Mouse (Mus musculus) liver, adult 2 months (tissue): ENCODE data around the gene Kpna4. TPM values are rescaled to one million over a fixed set of nuclear protein-coding genes. Genes with fewer than 3 reads are reported as not detected.

Experiments
- DNase-seq: peaks from one replicate; pipeline ENCODE4 v3.0.0-alpha.2; 2011; ENCODE audit warnings: low read depth, low spot score; ENCODE audit errors: extremely low read depth
- H3K27ac ChIP-seq: fragments of 200-500 bp; replicated peaks from 2 replicates; pipeline ENCODE4 v1.5.1; 2012; ENCODE audit warnings: low read depth, mild to moderate bottlenecking, control low read depth, inconsistent platforms, low read length; ENCODE audit not compliant: insufficient read depth
- H3K27me3 ChIP-seq: fragments of 200-500 bp; 2 replicates; pipeline ENCODE4 v1.6.1; 2012; ENCODE audit warnings: mild to moderate bottlenecking, moderate library complexity, low read length, inconsistent platforms; ENCODE audit not compliant: control insufficient read depth, insufficient read depth
- H3K36me3 ChIP-seq: fragments of 200-500 bp; 2 replicates; pipeline ENCODE4 v1.6.1; 2012; ENCODE audit warnings: low read length, inconsistent platforms; ENCODE audit not compliant: control insufficient read depth, insufficient read depth
- H3K4me1 ChIP-seq: fragments of 200-500 bp; 2 replicates; pipeline ENCODE4 v1.6.1; 2011; ENCODE audit warnings: low read length; ENCODE audit not compliant: control insufficient read depth, insufficient read depth
- H3K4me3 ChIP-seq: fragments of 200-500 bp; 2 replicates; pipeline ENCODE4 v1.5.1; 2011; ENCODE audit warnings: low read depth, mild to moderate bottlenecking, control low read depth, low read length, moderate library complexity; ENCODE audit not compliant: insufficient read depth
- H3K79me2 ChIP-seq: fragments of 200-500 bp; 2 replicates; pipeline ENCODE4 v1.6.1; 2012; ENCODE audit warnings: inconsistent platforms, mild to moderate bottlenecking, low read length, moderate library complexity; ENCODE audit not compliant: control insufficient read depth, insufficient read depth
- H3K9ac ChIP-seq: fragments of 200-500 bp; 2 replicates; pipeline ENCODE4 v1.6.1; 2012; ENCODE audit warnings: low read depth, mild to moderate bottlenecking, control low read depth, inconsistent platforms, low read length
- CTCF ChIP-seq: fragments of 200-500 bp; IDR thresholded peaks from 2 replicates; pipeline ENCODE4 v1.5.1; 2011; ENCODE audit warnings: low read depth, low read length, control low read depth
- POLR2A ChIP-seq: fragments of 200-500 bp; IDR thresholded peaks from 2 replicates; pipeline ENCODE4 v1.6.1; 2011; ENCODE audit warnings: low read length, control low read depth; ENCODE audit not compliant: insufficient read depth; ENCODE audit errors: extremely low read depth
- WGBS: fragments of 180-500 bp; shearing (Covaris S2); methylation state at CpG from one replicate; pipeline ENCODE4 v1.1.7; 2018; 5-methylcytosine and 5-hydroxymethylcytosine counted together
- polyA plus RNA-seq: library from polyadenylated mRNA; depleted of rRNA; stranded (reverse); fragments of >200 nt; gene quantifications from 2 replicates; pipeline ENCODE4 v1.2.3, GENCODE M21; 2012
- total RNA-seq: library from RNA; depleted of rRNA; stranded (reverse); fragments of >200 nt; gene quantifications from 2 replicates; pipeline ENCODE4 v1.2.3, GENCODE M21; 2014

Kpna4 gene
- total and polyA plus RNA-seq, 2 experiments = 5.3 to 10.7 TPM

DNA sequence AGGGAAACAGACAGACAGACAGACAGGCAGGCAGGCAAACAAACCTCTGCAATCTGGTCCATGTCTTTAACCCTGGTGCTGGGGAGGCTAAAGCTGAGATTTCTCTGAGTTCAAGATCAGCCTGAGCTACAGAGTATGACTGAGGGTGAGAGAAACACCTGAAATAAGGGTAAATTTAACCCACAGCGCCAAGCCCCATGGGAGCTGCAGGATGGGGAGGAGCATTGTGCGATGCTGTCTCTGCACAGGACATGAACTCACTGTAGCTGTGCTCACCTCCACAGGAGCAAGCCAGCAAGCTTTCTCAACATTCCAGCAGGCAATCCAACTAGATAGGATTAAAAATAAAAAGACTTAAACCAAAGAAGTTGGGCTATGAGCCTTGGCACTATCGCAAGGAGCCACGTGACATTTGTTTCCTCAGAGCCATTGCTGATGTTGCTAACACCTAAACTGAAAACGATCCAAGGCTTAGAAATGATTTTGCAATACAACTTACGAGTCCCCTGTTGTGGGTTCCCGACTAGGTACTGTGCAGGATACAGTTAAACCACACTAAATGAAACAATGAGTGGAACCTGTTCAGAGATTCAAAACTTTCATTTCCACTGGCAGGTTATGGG lies 15.6 kb upstream of the Kpna4 start:
- H3K27ac ChIP-seq = no peak overlapping the region
- no peak overlapping the region for H3K9ac ChIP-seq
- no peaks in the 10 kb centered on the region for H3K27me3 ChIP-seq
- H3K4me3 ChIP-seq = no peak overlapping the region
- TF ChIP-seq CTCF (no peak), POLR2A (no peak)
- peak; percentile 96 for DNase-seq
- 35% methylated on average over 7 of the region's 7 CpGs for WGBS
- H3K4me1 ChIP-seq = peaks cover 7% of the 10 kb centered on the region
- no peaks in the 10 kb centered on the region for H3K79me2 ChIP-seq
- no peaks in the 10 kb centered on the region for H3K36me3 ChIP-seq

DNA sequence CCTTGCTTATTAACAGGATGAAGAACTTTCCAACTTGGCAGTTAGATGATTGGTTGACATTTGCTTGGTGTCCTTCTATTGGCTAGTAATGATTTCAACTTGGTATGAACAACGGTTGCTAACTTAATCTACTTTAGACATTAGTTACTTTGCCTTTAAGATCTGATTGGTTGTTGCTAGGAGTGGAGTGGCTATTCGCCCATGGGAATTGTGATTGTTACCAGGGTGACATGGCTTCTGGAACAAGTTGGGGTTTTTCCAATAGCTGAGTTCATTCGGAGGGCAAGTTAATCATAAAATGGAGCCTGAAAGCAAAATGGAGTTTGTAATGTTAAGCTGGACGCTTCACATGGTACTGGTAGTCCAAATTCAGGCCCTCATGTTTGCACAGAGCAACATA lies 13.9 kb upstream of the Kpna4 start:
- peak; percentile 96 for DNase-seq
- Histone ChIP-seq H3K9ac (no peak overlapping the region), H3K79me2 (no peaks in the 10 kb centered on the region), H3K36me3 (no peaks in the 10 kb centered on the region), H3K4me3 (no peak overlapping the region), H3K4me1 (peaks cover 7% of the 10 kb centered on the region), H3K27me3 (no peaks in the 10 kb centered on the region), H3K27ac (no peak overlapping the region)
- TF ChIP-seq CTCF (no peak), POLR2A (no peak)
- 25% methylated on average over 4 of the region's 4 CpGs for WGBS

DNA sequence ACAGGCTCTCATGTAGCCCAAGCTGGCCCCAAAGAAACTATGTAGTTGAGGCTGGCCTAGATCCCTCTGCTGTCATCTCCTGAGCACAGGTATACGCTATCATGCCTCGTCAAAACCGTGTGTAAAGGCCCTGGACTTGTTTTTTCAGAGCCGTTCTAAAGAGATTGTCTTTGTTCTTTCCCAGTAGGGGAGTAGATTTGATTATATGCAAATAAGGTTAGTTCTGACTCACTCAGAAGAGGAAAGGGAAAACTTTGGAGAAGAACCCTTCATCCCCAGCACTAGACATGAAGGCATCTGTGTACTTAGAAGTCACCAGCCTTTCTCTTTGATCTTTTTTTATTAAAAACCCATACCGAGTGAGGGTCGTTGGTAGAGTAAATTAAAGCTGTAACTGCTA lies 9.1 kb upstream of the Kpna4 start:
- H3K79me2 ChIP-seq = no peaks in the 10 kb centered on the region
- no peak overlapping the region for H3K27ac ChIP-seq
- H3K36me3 ChIP-seq = no peaks in the 10 kb centered on the region
- no peaks in the 10 kb centered on the region for H3K27me3 ChIP-seq
- WGBS = 89% methylated on average over 6 of the region's 6 CpGs
- no peak for DNase-seq
- H3K4me1 ChIP-seq = peaks cover 7% of the 10 kb centered on the region
- no peak overlapping the region for H3K4me3 ChIP-seq
- TF ChIP-seq CTCF (no peak), POLR2A (no peak)
- no peak overlapping the region for H3K9ac ChIP-seq

DNA sequence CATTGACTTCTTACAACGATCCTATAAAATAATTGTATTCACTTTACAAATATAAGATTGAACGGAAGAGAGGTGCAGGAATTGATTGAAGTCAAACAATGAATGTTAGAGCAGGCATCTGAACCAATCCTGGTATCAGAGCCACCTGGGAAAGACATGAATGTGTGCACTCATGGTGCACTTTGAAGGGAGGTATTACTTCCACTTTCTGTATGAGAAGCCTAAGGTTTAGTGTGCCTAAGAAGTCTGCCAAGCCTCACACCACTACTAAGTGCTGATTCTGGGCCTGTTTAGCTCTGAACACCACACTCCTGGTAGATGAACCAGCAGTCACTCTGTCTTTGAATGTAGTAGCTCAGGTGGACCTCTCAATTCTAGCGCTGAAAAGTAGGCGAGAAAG lies 4.1 kb upstream of the Kpna4 start:
- H3K27ac ChIP-seq = no peak overlapping the region
- H3K4me3 ChIP-seq = no peak overlapping the region
- no peaks in the 10 kb centered on the region; the same call in 1 of the 2 replicates for H3K79me2 ChIP-seq
- WGBS = 88% methylated on average over 4 of the region's 4 CpGs
- no peaks in the 10 kb centered on the region; the same call in 1 of the 2 replicates for H3K4me1 ChIP-seq
- TF ChIP-seq POLR2A (no peak), CTCF (no peak)
- no peak for DNase-seq
- no peaks in the 10 kb centered on the region for H3K27me3 ChIP-seq
- H3K36me3 ChIP-seq = no peaks in the 10 kb centered on the region
- H3K9ac ChIP-seq = no peak overlapping the region

DNA sequence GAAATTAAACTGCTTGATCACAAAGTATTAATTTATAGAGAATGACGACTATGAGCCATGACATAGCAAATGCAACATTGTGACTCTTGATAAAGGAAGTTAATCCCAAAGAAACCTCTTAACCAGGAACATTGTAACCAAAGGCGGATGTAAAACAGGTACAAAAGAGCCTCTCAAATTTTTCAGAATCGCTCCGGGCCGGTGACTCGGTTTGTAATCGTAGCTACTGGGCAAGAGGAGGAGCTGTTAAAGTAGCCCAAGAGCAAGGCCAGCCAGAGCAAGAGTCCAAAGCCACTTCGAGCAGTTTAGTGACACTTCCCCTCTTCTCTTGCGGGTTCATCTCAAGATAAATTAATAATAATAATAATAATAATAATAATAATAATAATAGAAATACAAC lies 780 bp upstream of the Kpna4 start:
- H3K9ac ChIP-seq = no peak overlapping the region
- WGBS = 5% methylated on average over 9 of the region's 9 CpGs
- no peaks in the 10 kb centered on the region for H3K27me3 ChIP-seq
- H3K27ac ChIP-seq = no peak overlapping the region
- peaks cover 2% of the 10 kb centered on the region; the same call in 1 of the 2 replicates for H3K79me2 ChIP-seq
- DNase-seq = peak; percentile 63
- peaks cover 7% of the 10 kb centered on the region; the same call in 1 of the 2 replicates for H3K4me1 ChIP-seq
- no peaks in the 10 kb centered on the region for H3K36me3 ChIP-seq
- TF ChIP-seq POLR2A (no peak), CTCF (no peak)
- H3K4me3 ChIP-seq = peak overlapping the region; percentile 97; the same call in 1 of the 2 replicates

DNA sequence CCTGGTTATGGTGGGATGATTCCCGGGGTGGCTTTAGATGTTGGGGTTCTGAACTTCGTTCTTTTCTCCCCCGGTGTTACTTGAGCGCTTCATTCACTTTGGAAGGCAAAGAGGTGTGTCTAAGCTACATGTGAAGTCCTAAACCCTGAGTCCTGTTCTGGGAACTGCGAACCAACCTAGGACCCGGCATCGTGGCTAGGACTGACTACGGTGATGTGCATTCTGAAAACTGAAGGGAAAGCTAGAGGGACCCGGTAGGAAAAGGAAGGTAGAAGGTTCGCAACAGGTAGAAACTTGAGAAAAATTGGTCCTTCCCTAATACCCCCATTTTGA lies 399 bp upstream of the Kpna4 start:
- Histone ChIP-seq H3K4me1 (peaks cover 7% of the 10 kb centered on the region; the same call in 1 of the 2 replicates), H3K27me3 (no peaks in the 10 kb centered on the region), H3K9ac (peak overlapping the region; percentile 60), H3K36me3 (no peaks in the 10 kb centered on the region), H3K27ac (peak overlapping the region; percentile 64), H3K4me3 (peak overlapping the region; percentile 97), H3K79me2 (peaks cover 2% of the 10 kb centered on the region; the same call in 1 of the 2 replicates)
- DNase-seq = no peak
- WGBS = 0% methylated on average over 10 of the region's 10 CpGs
- TF ChIP-seq POLR2A (no peak), CTCF (no peak)
